Mouse (Mus musculus) E14TG2a.4 (cell line): ENCODE data around the gene Gsta4.
"Not testable (repeated sequence)": the region's sequence is repeated elsewhere in the genome, so short reads cannot be mapped to it uniquely, and the experiment has no call there.

ENCODE experiments used
- H3K27me3 ChIP-seq: 2 replicates; pipeline ENCODE4 v1.6.1; 2014; ENCODE audit warnings: low read length, control low read depth; ENCODE audit not compliant: insufficient read depth
- H3K36me3 ChIP-seq: 2 replicates; pipeline ENCODE4 v1.6.1; 2014; ENCODE audit warnings: low read length, control low read depth; ENCODE audit not compliant: insufficient read depth
- H3K4me1 ChIP-seq: replicated peaks from 2 replicates; pipeline ENCODE4 v1.6.1; 2014; ENCODE audit warnings: low read depth, low read length, control low read depth
- H3K4me3 ChIP-seq: replicated peaks from 2 replicates; pipeline ENCODE4 v1.5.1; 2014; ENCODE audit warnings: mild to moderate bottlenecking, low read length
- H3K9me3 ChIP-seq: 2 replicates; pipeline ENCODE4 v1.6.1; 2014; ENCODE audit warnings: low read length, control low read depth
- CTCF ChIP-seq: conservative IDR thresholded peaks from 2 replicates; pipeline ENCODE4 v1.5.1; 2014; ENCODE audit warnings: low read length
- NANOG ChIP-seq: IDR thresholded peaks from 2 replicates; pipeline ENCODE4 v1.6.1; 2014; ENCODE audit warnings: borderline replicate concordance, low read length, mixed read lengths
- POU5F1 ChIP-seq: IDR thresholded peaks from 2 replicates; pipeline ENCODE4 v1.6.1; 2014; ENCODE audit warnings: low read length, borderline replicate concordance

The Gsta4 gene

GRCm38 (mm10) chr9:78157221-78157620 lies 25.4 kb upstream of the Gsta4 start:
- peaks cover 13% of the 10 kb centered on the region for H3K4me1 ChIP-seq
- H3K4me3 ChIP-seq, result no peak overlapping the region
- H3K36me3 ChIP-seq, result peaks cover 50% of the 10 kb centered on the region
- no peaks in the 10 kb centered on the region for H3K9me3 ChIP-seq
- no peak for TF ChIP-seq POU5F1
- no peak for TF ChIP-seq CTCF
- TF ChIP-seq NANOG, result no peak
- H3K27me3 ChIP-seq, result no peaks in the 10 kb centered on the region

- Histone ChIP-seq H3K4me3 (no peak overlapping the region), H3K4me1 (peaks cover 43% of the 10 kb centered on the region), H3K9me3 (no peaks in the 10 kb centered on the region), H3K36me3 (peaks cover 35% of the 10 kb centered on the region), H3K27me3 (no peaks in the 10 kb centered on the region)
- no peak for TF ChIP-seq POU5F1
- TF ChIP-seq CTCF, result no peak
- no peak for TF ChIP-seq NANOG
Measured at GRCm38 (mm10) chr9:78163291-78163690, 19.3 kb upstream of the Gsta4 start.

- TF ChIP-seq POU5F1, result no peak
- no peak for TF ChIP-seq CTCF
- no peak for TF ChIP-seq NANOG
- no peak overlapping the region for H3K4me3 ChIP-seq
Measured at GRCm38 (mm10) chr9:78164741-78165140, 17.8 kb upstream of the Gsta4 start.

GRCm38 (mm10) chr9:78165454-78165853 lies 17.1 kb upstream of the Gsta4 start:
- no peak for TF ChIP-seq CTCF
- TF ChIP-seq POU5F1, result no peak
- TF ChIP-seq NANOG, result no peak
- Histone ChIP-seq H3K27me3 (no peaks in the 10 kb centered on the region), H3K9me3 (no peaks in the 10 kb centered on the region)

More at GRCm38 (mm10) chr9:78164741-78165140, 17.8 kb upstream of the Gsta4 start:
- Histone ChIP-seq H3K4me1 (peaks cover 58% of the 10 kb centered on the region), H3K9me3 (no peaks in the 10 kb centered on the region), H3K36me3 (peaks cover 24% of the 10 kb centered on the region), H3K27me3 (no peaks in the 10 kb centered on the region)

GRCm38 (mm10) chr9:78166694-78167452 lies 15.7 kb upstream of the Gsta4 start:
- no peaks in the 10 kb centered on the region for H3K9me3 ChIP-seq
- peaks cover 77% of the 10 kb centered on the region for H3K4me1 ChIP-seq
- H3K4me3 ChIP-seq, result peak overlapping the region; percentile 76
- TF ChIP-seq CTCF (no peak), NANOG (no peak), POU5F1 (no peak)
- 0 out of 2 replicates have a peak, but pooled peaks cover 4% of the 10 kb centered on the region for H3K36me3 ChIP-seq
- H3K27me3 ChIP-seq, result no peaks in the 10 kb centered on the region

More at GRCm38 (mm10) chr9:78165454-78165853, 17.1 kb upstream of the Gsta4 start:
- Histone ChIP-seq H3K4me1 (peaks cover 63% of the 10 kb centered on the region), H3K4me3 (no peak overlapping the region), H3K36me3 (peaks cover 18% of the 10 kb centered on the region)

- TF ChIP-seq NANOG, result no peak
- TF ChIP-seq CTCF, result no peak
- no peak for TF ChIP-seq POU5F1
- peak overlapping the region; percentile 76 for H3K4me3 ChIP-seq
- H3K36me3 ChIP-seq, result no peaks in the 10 kb centered on the region
- H3K9me3 ChIP-seq, result peaks cover under 1% of the 10 kb centered on the region
- H3K4me1 ChIP-seq, result peaks cover 76% of the 10 kb centered on the region
- H3K27me3 ChIP-seq, result no peaks in the 10 kb centered on the region
Measured at GRCm38 (mm10) chr9:78167453-78167969, 15.1 kb upstream of the Gsta4 start.

GRCm38 (mm10) chr9:78168864-78169263 lies 13.7 kb upstream of the Gsta4 start:
- Histone ChIP-seq H3K4me3 (no peak overlapping the region), H3K9me3 (peaks cover 4% of the 10 kb centered on the region), H3K36me3 (no peaks in the 10 kb centered on the region), H3K27me3 (no peaks in the 10 kb centered on the region), H3K4me1 (peaks cover 75% of the 10 kb centered on the region)
- TF ChIP-seq POU5F1 (no peak), CTCF (peak; percentile 36)

GRCm38 (mm10) chr9:78174016-78174415 lies 8.6 kb upstream of the Gsta4 start:
- H3K4me3 ChIP-seq, result no peak overlapping the region
- TF ChIP-seq CTCF, result no peak
- TF ChIP-seq POU5F1, result no peak
- peak; percentile 85 for TF ChIP-seq NANOG
- peaks cover 3% of the 10 kb centered on the region; the same call in 1 of the 2 replicates for H3K36me3 ChIP-seq
- H3K27me3 ChIP-seq, result no peaks in the 10 kb centered on the region
- peaks cover 75% of the 10 kb centered on the region for H3K4me1 ChIP-seq
- peaks cover 4% of the 10 kb centered on the region for H3K9me3 ChIP-seq

- H3K27me3 ChIP-seq, H3K4me3 ChIP-seq, H3K9me3 ChIP-seq, H3K36me3 ChIP-seq: not testable (repeated sequence)
- peaks cover 66% of the 10 kb centered on the region for H3K4me1 ChIP-seq
Measured at GRCm38 (mm10) chr9:78174925-78175276, 7.7 kb upstream of the Gsta4 start.
